Mouse (Mus musculus) megakaryocyte progenitor cell, adult 5-6 weeks (primary cell): ENCODE data around the gene Gm20721. TPM values are rescaled to one million over a fixed set of nuclear protein-coding genes. Genes with fewer than 3 reads are reported as not detected.
"Not testable (repeated sequence)": the region's sequence is repeated elsewhere in the genome, so short reads cannot be mapped to it uniquely, and the experiment has no call there.

Experiments used
- ATAC-seq: replicated peaks from 2 replicates; pipeline ENCODE4 v1.8.0; 2016; ENCODE audit warnings: mild to moderate bottlenecking, moderate TSS enrichment, inconsistent platforms; ENCODE audit not compliant: poor library complexity
- total RNA-seq, 2 experiments: library from RNA; stranded (forward) in 1 of 2; stranded (reverse) in 1 of 2; fragments of 157-497, 149-512 nt in 1 of 2; fragments of 200-1000 nt in 1 of 2; gene quantifications; 2 replicates each; pipeline versions ENCODE4 v1.2.3 to v1.2.4; 2015 to 2017

Gm20721 gene
- total RNA-seq, 2 experiments from 2014 or later, result 3.1 TPM; not detected in 1

DNA sequence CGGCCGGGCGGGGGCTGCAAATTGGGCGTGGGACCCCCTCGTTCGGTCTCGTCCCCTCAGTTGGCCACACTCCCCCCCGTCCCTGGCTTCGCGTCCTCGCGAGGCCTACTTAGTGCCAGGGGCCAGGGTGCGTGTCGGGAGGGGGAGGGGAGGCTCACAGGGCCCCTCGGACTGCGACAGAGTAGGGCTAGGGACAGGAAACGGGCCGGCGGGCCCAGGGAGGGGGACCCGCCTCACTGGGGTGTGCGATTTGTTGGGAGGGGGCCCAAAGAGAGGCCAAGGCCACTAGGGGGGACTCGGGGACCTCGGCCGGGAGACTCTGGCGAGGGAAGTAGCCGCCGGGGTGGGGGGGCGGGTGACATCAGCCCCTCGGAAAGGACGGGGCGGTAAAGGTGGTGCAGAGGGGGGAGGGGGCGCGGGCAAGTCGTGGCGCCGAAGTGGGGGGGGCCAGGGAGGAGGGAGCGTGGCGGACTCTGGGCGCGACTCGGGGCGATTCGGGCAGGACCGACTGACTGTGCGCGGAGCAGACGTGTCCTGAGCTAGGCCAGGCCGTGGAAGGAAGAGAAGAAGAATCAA is 15.8 kb downstream of the Gm20721 start:
- ATAC-seq, result peak; percentile 10

- ATAC-seq, result peak; percentile 22
These were observed 16.6 kb downstream of the Gm20721 start for GRCm38 (mm10) chr2:174329663-174330615.

GRCm38 (mm10) chr2:174328926-174329662 is 17.4 kb downstream of the Gm20721 start:
- peak; percentile 2 for ATAC-seq

GRCm38 (mm10) chr2:174328358-174328905 is 18.1 kb downstream of the Gm20721 start:
- no peak for ATAC-seq

DNA sequence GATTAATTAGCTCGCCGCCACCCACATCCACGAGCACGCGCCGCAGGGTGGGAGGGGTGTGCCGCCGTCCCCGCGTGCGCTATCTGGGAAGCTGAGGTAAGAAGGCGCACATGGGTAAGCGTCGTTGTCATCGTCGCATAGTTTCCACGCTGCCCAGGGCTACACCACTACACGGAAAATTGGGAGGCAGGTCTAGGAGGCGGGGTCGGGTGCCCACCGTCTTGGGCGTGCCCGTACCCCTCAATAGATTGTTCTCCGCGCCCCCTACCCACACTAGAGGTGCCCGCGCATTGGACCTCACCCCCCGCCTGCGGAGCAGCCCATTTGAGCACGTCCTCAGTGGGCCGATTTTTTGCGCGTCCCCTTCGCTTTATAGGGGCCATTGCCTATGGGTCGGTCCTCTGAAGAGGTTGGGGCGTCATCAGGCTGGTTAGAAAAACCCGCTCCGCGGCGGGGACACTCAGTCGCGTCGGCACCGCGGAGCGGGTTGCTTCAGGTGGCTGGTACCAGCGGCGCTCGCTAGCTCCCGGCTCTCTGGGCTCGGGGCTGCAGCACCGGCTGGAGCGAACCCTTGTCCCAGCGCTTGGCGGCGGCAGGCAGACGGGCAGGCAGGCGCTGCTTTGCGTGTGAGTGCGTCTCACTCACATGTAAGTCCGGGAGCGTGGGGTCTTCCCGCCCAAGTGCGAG is 19.1 kb downstream of the Gm20721 start:
- peak; percentile 57 for ATAC-seq

- no peak for ATAC-seq
These were observed 20.0 kb downstream of the Gm20721 start for GRCm38 (mm10) chr2:174326481-174326880.

- no peak for ATAC-seq
These were observed 20.5 kb downstream of the Gm20721 start for GRCm38 (mm10) chr2:174325989-174326388.

GRCm38 (mm10) chr2:174316661-174317060 is 29.9 kb downstream of the Gm20721 start:
- ATAC-seq, result no peak

- not testable (repeated sequence) for ATAC-seq
These were observed 31.1 kb downstream of the Gm20721 start for GRCm38 (mm10) chr2:174315445-174315844.

- ATAC-seq, result no peak
These were observed 33.9 kb downstream of the Gm20721 start for GRCm38 (mm10) chr2:174312661-174313060.

DNA sequence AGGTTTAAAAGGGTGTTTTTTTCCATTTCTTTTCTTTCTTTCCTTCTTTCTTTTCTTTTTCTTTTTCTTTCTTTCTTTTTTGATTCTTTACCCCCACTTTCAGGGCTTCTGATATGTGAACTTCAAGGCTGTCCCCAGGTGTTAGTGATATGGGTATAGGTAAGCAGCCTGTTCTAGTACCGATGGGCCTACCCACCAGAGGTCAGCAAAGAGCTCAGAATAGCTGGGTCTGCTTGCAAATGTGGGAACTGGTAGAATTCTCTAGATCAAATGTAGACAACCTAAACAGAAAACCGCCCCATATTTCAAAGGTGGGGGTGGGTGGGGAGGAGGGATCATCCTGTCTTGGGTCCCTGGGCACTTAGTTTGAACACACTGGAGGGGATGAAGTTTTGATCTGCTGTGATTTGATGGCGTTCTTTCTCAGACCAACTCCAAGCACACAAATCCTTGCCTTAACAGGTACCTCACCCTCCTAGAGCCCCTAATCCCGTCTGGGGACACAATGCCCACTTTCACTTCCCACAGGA is 34.3 kb downstream of the Gm20721 start:
- peak; percentile 87 for ATAC-seq

DNA sequence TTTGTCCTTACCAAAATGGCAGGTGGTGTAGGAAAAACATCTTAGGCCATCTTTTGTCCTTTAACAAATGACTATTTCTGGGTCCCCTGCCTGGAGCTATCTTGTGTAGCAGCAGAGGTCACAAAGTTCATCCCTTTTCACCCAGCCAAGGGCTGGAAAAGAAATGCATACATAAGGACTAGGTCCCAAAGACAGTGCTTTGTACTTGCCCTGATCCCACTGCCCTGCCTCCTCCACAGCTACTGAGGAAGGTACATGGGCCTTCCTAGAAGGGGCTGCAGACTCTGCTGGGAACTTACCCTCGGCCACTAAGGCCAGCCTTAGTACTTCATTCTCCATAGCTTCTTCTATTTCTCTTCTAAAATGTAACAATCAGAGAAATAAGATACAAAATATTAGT is 34.9 kb downstream of the Gm20721 start:
- ATAC-seq, result no peak

DNA sequence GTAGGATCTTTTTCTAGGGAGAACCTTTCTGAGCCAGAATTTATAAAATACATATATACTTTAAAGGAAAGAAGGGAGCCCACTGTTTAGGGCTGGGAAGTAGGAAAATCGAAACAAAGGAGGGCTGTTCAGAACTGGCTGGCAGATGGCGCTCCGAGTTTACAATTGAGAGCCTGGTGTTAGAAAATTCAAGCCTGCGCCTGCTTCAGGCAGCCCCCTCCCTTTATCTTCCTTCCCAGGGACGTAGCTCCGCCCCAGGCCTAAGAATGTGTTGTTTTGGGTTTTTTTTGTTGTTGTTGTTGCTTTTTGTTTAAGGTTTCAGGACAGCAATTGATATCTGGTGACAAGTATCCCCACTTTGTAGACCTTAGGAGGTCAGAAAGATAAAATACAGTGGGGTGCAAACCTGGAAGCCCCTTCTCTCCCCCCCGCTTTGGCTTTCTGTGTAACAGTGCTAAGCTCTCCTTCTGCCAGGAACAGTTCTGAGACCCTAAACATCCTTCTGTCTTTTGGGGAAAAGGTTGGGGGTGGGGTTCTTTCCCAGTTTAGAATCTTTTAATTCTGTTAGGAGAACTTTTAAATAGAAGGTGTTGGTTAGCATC is 35.5 kb downstream of the Gm20721 start:
- peak; percentile 79 for ATAC-seq

- no peak for ATAC-seq
These were observed 38.6 kb downstream of the Gm20721 start for GRCm38 (mm10) chr2:174307903-174308302.

GRCm38 (mm10) chr2:174305646-174306045 is 40.9 kb downstream of the Gm20721 start:
- no peak for ATAC-seq

DNA sequence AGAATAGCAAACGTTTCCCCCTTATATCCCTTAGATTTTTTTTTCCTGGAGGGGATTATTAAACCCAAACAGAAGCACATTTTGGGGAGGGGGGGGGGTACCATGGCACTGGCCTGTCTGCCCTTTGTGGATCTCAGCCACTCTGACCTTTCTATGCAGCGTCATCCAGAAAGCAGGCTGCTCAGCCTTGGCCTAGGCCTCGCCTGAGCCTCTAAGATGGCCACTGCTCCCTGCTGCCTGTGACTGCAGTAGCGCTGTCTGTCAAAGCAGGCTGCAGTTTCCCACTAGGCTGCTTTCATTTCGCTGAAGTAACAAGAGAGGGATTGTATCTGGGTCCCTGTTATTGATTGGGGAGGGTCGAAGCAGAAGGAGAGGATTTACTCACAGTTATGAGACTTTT is 44.0 kb downstream of the Gm20721 start:
- ATAC-seq, result no peak

- no peak for ATAC-seq
These were observed 45.8 kb downstream of the Gm20721 start for GRCm38 (mm10) chr2:174300666-174301065.

DNA sequence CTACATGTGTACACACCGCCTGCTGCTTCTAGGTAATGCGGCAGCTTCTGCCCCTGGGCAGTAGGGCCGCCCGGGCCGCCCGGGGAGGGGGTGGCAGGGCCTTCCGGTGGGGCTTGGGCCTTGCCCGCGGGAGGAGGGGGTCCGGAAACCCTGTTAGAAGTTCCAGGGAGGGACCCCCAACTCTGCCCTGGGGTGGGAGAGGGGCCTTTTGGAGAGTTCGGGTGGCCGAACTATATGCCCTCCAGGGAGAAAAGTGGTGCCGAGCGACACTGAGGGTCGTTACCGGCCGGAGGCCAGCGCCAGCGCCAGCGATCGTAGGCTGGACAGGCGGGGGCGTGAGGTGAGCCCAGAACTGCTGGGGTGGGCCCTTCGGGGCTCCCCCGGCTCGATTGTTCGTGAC is 46.3 kb downstream of the Gm20721 start:
- ATAC-seq, result no peak

- no peak for ATAC-seq
These were observed 46.7 kb downstream of the Gm20721 start for GRCm38 (mm10) chr2:174299771-174300160.
